Mouse (Mus musculus) frontal cortex, postnatal 36 days (tissue): Measurements from ENCODE around the gene Pex14.

Experiments
- DNase-seq, 2 experiments: peaks; one replicate each; pipeline ENCODE4 v3.0.0; 2022; ENCODE audit warnings: low spot score in 2 of 2

Pex14 gene

DNA sequence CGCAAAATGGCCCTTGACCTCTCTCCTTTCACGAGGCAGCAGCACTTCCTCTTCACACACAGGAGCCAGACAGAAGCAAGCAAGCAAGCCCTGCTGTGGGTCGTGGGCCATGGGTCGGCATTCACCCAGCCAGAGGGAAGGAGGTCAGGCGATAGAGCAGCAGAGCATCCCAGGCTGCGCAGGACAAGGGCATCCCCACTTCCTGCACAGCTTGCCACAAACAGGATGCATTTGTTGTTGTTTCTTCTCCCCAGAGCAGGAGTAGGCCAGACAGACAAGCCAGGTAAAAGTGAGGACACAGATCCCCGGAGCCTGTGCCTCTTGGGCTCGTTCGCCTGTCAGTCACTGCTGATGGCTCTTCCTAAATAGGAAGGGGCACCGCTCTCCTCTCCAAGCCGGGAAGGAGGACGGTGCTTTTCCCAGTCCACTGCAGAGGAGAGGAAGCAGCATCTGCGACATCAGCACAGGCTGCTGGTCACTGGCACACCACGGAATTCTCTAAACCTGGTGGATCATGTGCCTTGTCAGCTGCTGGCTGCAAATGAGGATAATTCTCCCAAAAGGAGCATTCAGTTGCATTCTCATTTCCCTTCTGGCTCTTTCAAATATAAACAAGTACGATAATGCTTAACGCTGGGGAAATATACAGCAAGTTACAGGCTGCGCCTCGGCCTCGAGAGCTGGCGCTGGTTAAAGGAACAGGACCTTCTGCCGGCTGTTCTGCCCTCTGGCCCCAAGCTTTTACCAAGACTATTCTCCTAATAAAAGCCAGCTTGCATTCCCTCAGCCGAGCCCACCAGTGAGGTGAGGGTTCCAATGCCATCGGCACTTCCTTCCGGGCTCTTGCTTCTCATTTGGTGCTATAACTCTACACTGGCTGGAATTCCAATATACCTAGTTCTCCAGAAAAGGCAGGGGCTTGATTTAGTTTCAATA is 113.9 kb downstream of the Pex14 start:
- DNase-seq = no peak

DNA sequence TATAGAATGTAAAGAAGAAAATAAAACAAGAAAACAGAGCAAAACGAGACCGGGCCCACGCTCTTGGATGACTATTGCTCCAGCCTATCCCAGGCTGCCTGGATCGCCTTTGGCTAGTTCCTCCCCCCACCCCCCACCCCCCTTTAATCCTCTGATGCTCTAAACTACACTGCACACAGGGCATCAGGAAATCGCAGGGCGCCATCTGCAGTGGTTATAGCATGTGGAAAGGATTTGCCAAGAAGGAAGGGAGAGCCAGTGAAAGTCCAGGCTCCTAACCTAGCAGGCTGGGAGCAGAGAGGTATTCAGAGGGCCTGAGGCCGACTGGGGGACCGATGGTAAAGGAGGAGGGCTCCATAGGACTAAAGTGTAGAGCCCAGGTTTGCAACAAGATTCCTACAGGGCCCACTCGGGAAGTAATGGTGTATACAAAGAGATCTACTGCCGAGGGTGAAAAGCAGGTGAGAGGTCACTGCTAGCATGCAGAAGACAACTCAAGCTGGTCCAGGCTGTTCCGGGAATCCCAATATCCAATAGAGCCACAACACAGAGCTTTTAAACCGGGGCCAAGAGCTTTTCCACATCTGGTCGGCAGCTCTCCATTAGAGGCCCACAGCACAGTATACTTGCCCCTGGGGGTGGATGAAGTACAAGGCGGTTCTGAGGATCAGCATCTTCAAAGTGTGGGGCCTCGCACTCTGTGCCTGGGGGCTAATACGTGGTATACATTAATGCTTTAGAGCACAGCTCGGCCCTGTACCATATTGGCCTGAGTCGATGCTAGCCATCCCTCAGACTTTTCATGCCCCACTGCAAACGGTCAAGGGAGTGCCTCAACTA is 114.8 kb downstream of the Pex14 start:
- DNase-seq = no peak

DNA sequence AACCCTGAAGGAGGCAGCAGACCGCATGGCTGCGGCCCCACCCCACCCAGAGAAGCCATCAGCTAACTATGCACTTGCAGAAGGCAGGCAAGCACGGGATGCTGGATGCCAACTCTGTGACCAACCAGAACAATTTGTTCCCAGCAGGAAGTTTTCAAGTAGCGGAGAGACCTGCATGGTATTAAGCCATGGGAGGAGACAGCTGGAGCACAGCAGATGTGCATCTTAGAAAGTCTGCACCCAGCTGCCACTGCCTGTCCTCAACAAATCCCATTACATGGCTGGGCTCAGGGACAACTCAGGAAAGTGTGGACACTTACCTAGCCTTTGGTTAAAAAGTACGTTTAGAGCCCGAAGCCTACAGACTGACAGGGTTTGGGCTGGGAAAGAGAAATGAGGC is 117.4 kb downstream of the Pex14 start:
- no peak for DNase-seq

DNA sequence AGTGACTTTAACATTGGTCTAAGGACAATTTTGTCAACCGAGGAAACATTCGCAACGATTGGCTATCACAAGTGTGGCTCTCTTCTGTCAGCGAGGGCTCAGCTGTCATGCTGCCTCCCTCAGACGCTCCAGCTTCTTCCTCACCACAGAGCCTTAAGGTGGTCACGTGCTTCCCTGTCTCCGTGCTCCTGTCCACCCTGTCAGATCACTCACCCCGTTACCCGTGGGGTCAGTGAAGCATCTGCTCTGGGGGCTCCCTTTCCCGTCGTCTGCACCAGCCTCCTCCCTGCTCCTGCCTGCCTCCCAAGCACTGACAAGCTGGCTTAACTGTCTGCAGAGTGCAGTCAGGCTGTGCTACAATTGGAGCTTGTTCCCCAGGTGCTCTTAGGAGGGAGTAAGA is 119.8 kb downstream of the Pex14 start:
- DNase-seq = no peak

DNA sequence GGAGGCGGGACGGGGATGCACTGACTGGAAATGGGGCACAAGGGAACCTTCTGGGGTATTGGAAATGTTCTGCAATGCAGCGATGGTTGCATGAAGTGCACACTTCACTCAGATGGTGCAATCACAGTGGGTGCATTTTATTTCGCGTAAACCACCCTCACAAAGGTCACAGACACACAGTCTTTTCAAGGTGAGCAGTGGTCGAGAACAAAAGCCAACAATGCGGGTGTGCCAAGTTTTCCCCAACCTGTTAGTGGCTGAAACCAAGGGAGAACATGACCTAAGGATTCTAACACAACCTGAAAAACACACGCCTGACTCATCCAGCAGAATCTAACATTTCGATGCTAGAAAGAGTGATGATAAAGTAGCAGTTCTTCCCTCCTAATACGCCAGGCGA is 120.8 kb downstream of the Pex14 start:
- DNase-seq = no peak

DNA sequence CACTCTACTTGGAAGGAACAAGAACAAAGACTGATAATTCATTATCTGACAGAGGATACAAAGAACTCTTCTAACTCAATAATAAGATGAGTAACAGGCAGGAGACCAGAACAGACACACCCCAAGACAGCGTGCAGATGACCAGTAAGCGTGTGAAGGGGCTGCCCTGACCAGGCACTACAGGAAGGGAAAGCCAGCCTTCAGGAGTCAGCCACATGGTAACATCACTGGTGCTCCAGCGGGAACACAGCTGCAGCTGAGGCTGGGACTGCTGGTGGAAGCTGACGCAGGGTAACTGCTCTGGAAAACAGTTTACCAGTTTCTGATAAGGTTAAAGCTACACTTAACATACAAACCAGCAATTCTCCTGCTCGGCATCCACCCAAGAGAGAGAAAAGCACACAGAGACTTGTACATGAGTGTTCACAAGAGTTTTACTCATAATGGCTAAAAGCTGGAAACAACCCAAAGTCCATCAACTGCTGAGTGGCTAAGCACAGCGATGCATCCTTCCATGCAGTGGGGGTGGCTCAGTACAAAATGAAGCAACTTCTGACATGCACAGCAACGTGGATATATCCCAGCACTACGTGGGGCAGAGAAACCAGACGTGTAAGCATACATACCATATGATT is 121.3 kb downstream of the Pex14 start:
- no peak for DNase-seq

DNA sequence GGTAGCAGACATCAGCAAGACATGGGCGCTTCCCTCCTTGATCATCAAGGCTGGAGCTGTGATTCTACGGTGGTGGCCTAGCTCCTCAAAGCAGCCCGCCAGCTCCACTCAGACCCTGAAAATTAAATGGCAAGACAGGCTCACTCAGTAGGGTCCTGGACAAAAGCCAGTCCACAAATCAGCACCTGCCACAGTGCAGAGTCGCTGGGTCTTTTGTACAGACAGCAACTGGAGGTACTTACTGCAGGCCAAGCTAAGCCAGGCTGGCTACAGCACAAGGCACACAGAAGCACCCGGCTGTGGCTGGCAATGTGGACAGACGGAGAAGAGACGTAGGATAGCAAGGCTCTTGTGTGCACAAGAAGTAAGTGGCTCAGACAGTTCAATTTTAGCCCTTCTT is 124.8 kb downstream of the Pex14 start:
- DNase-seq = no peak

DNA sequence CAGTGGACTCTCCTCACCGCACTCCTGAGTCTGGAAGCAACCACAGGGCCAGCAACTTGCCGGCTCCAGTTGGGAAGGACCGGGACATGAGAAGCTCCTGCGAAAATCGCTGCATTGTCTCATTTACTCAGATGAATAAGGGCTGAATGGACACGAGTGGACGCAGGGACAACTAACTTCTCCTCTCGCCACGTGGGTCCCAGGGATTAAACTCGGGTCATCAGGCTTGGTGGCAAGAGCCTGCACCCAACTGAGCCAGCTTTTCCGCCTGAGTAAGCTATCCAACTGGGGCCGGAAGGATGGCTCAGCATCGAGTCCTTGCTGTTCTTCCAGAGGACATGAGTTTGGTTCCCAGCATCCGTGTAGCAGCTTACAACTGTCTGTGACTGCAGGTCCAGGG is 126.3 kb downstream of the Pex14 start:
- no peak for DNase-seq

DNA sequence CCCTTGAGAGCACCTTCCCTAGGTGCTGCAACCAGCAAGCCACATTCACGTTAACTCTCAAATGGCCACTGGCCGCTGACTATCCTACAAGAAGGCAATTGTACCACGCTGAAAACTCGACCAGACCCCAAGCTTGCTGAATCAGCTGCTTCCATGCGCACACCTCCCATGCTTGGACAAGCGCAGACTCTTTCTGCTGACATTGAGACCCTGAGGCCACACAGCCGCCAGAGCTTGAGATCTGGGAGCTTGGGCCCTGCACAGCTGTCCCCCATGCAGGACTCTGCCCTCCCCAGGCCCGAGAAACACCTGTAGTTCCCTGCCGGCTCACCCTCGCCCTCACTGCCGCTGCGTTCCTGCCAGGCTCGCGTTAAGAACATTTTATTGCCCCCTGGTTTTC is 127.0 kb downstream of the Pex14 start:
- DNase-seq = no peak

DNA sequence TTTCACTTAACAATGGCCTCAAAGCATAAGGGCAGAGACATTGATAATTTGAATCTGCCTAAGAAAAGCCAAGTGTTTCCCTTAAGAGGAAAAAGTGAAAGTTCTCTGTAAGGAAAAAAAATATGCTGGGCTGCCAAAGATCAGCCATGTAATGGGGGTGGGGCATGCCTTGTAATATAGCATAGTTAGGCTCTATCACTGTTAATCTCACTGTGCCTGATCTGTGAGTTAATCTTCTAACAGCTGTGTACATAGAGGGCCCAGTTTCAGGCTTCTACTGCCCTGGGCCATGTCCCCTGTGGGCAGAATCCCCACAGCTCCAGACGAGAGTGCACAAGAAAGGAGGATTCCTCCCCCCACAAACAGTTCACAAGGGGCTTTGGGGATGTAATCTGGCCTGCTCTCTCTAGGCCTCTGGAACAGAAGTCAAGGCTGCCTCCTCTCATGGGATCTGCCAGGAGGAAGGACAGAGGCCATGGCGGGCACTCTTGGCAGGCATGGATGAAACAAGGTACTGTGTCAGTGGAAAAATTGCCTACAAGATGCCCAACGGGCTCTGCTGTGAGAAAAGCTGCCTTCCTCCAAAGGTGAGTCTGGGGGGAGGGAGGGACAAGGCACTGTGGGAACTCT is 127.9 kb downstream of the Pex14 start:
- no peak for DNase-seq

DNA sequence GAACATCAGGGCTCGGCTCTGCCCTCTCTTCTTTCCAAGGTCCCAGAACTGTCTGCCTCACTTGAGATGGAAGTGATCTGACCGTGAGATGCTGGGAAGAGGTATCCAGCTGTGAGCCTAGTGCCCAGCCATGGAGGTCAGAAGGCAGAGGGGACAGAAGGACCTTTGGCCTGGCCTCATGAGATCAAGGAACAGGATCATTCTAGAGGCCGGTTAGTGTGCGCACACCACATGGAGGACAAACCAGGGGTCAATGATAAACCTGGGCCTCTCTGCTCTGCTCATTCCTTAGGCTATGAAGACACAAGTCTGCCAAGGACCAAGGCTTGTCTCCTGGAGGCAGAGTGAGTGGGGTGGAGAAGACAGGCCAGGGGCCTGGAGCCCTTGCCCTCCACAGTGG is 128.9 kb downstream of the Pex14 start:
- DNase-seq = no peak

DNA sequence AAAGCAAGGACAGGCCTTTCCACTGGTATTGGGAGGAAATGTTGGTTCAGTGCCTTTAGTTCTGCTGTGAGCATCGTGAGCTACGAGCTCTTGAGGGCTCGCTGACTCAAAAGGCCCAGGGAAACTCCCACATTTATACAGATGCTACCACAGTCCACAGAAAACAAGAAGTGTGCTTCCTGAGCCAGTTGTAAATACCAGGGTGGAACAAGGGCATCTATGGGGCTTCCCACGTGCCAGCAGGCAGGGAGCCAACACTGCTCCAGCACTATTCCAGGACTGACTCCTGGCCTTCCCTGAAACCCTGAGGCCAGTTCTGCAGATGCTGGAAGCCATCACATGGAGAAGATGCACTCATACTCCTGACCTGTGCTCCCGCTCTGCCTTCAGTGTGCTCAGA is 130.1 kb downstream of the Pex14 start:
- no peak for DNase-seq

DNA sequence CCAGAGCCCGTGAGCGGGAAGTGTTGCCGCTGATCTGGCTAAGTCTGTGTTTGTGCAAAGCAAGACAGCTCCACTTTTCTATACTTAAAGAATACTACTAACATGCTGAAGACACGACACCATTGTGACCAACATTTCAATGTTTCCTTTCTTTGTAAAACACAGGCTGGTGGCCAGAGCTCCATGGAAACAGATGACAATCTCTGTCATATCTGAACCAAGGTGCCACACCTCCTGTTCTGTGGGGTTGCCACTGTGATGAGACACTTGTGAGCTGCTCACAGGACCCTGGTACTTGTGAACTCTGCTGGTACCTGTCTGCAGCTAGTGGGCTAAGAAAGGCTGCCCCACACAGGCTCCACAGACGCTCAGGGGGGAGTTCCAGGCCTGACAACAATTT is 130.8 kb downstream of the Pex14 start:
- DNase-seq = no peak

DNA sequence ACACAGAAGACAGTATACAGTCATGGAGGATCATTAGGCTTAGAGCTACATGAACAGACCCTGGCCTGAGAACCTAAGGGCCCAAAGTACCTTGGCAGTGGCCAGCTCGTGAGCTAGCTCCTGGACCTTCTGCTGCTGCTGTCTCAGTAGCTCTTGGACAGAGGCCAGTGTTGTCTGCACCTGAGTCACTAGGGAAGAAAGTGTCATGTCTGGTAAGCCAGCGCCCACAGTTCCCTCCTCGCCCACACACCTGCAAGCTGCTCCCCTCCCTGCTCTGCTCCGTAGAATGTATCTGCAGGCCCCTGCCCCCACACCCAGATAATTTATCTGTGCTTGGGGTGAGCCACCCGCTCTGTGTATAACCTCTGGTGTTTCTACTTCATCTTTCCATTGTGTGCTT is 133.5 kb downstream of the Pex14 start:
- DNase-seq = peak; percentile 36 to 50

DNA sequence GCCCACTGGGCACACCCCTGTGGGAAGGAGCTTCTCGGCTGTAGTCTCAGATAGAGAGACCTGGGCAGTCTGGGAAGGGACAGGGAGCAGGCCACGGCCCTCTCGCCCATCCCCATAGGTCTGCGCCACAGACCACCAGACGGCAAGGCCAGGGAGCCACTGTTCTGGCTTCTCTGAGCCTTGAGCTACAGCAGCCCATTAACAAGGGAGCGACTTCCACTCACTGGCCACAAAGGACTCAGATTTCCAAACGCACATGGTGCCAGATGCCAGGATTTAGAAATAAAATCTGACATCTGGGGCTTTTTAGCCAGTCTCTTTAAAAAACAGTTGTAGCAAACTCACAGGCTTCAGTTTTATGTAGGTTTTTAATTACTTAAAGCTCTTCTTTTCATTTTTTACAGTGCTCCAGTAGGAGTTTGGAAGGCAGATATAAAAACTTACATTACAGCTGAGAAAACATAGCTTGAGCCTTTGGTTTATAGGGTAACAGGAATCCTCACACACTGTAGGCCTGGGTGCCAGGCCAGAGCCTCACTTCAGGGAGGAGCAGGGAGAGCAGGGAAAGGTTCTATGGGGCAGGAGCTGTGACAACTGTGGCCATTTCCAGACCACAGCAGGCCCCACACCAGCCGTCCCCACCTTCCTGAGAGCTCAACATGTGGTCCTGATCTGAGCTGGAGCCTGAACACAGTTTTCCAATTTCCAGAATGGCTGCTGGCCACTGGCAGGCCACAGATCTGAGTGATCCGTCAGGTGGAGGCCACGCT is 134.9 kb downstream of the Pex14 start:
- no peak for DNase-seq

DNA sequence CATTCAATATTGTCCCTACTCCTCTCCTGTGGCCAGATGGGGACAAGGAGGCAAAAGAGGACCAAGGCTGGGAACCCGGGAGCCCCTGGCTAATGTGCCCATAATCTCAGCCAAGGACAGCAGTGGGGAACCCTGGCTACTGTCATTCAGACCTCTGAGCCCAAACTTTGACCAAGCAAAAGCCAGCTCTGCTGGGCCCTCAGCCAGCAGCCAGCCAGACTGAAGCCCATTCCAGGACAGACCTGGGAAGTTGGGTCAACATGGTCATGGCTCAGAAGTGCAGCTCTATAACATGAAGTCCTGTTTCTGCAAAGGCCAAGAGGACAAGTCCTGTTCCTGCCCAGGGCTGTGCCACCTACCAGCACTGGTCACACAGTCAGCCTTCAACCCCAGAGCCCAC is 137.6 kb downstream of the Pex14 start:
- no peak for DNase-seq

DNA sequence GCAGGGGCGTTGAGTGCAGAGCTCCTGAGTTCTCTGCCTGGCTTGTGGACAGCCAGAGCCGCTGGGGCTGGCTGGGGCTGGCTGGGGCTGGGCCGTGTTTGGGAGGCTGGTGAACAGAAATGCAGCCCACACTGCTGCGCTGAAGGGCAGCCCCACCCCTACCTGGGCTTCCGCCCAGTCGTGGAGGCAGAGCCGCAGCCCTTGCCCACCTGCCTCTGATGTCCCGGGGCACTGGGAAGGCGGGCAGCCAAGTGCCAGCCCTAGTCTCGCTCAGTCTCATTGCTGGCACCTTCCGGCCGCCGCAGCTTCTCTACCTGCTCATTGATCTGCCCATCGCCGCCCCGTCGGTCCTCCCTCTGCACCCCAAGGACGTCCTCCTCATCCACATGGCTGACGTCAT is 138.6 kb downstream of the Pex14 start:
- no peak for DNase-seq

DNA sequence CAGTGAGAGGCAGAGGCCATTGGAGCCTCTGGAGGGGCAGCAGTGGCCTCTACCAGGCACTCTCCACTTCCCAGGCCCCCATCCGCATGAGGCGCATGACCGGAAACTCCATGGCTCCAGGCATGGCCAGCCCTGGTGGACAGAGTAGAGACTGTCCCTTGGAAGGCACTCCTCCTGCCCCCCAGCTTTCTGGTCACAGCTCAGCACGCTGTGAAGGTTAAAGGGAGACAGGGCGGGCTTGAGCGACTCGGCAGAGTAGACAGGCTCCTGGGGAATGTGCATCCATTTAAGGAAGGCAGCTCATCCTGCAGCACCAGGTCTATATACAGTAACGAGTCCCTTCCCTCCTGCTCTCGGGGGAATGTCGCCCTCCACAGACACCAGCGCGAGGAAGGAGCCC is 139.7 kb downstream of the Pex14 start:
- DNase-seq = no peak

DNA sequence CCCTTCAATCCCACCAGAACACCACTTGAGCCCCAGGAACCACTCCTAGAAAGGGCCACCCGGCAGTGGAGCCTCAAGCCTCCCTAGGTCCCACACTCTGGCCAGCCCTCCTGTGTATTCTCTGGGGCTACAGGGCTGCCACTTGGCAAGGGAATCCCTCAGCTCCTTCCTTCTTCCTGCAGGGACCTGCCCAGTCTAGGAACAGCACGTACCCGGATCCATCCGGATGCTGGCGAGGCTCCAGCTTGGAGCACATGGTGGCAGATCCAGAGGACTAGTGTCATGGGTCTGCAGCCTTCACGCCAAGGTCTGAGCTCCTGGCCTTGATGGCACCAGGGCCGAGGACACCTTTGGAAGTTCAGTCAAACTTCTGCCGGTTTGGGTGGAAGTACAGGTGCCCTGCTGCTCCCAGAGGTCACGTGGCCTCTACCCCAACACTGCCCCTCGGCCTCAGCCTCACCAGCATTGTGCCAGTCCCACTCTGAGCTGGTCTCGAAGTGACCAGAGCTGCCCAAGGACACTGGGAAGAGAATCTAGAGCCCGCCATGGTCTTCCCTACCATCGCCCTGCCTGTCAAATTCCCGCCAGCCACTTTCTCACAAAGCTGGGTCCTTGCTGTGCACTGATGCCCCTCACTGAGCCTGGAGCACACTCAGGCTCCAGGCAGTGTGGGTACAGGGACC is 144.4 kb downstream of the Pex14 start:
- no peak for DNase-seq

DNA sequence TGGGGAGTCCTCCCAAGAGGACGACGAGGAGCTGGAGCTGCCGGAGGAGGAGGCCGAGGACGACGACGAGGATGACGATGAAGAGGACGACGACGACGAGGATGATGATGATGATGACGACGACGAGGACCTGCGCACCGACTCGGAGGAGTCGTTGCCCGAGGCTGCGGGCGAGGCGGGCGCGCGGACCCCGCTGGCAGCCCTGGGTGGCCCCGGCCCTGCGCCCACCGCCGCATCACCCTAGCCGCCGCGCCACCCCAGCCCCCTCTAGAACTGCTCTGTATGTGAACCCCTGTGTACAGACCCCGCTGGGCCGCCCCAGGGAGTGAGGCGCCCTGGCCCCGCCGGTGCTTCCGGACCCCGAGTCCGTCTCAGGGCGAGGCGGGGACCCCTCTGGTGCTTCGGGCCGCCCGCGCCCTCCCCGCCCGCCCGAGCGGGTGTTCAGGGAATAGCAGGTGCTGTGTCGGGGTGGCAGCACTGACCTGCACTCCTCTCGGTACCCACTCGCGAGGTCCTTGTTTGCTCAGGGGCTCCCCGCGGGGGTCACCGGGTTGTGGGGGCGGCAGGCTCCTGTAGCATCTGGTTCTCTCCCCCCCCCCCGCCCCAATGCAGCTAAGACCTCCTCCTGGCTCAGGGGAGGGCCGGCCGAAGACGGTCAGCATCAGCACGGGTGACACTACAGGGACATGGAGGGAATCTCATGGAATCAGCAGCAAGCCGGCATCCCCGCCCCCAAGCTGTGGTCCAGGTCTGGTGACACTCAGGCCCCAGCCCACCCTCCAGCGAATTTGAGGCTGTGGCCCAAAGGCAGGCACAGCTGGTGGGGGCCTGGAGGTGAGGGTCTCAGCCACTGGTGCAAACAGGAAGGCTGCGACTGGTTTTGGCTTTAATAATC is 147.1 kb downstream of the Pex14 start:
- peak in 1 of 2 experiments; percentile 55 for DNase-seq
